Mouse (Mus musculus) small intestine, adult 2 months (tissue): Measurements from ENCODE around the gene Schip1. TPM values are rescaled to one million over a fixed set of nuclear protein-coding genes. Genes with fewer than 3 reads are reported as not detected.

Experiments
- H3K27ac ChIP-seq: fragments of 200-500 bp; 2 replicates; pipeline ENCODE4 v1.5.1; 2012; ENCODE audit warnings: low read depth, low read length, control low read depth, inconsistent platforms; ENCODE audit not compliant: insufficient read depth
- H3K27me3 ChIP-seq: fragments of 200-500 bp; 2 replicates; pipeline ENCODE4 v1.6.1; 2012; ENCODE audit warnings: mild to moderate bottlenecking, moderate library complexity, low read length, inconsistent platforms; ENCODE audit not compliant: control insufficient read depth, insufficient read depth
- H3K36me3 ChIP-seq: fragments of 200-500 bp; 2 replicates; pipeline ENCODE4 v1.6.1; 2012; ENCODE audit warnings: mild to moderate bottlenecking, low read length, control low read depth, inconsistent platforms; ENCODE audit not compliant: control insufficient read depth, insufficient read depth
- H3K4me1 ChIP-seq: fragments of 200-500 bp; 2 replicates; pipeline ENCODE4 v1.6.1; 2012; ENCODE audit warnings: low read length, inconsistent platforms, mixed read lengths; ENCODE audit not compliant: control insufficient read depth, insufficient read depth, insufficient read length
- H3K4me3 ChIP-seq: fragments of 200-500 bp; 2 replicates; pipeline ENCODE4 v1.5.1; 2012; ENCODE audit warnings: low read depth, mild to moderate bottlenecking, control low read depth, inconsistent platforms, low read length, moderate library complexity
- CTCF ChIP-seq: fragments of 200-500 bp; IDR thresholded peaks from 2 replicates; pipeline ENCODE4 v1.5.1; 2012; ENCODE audit warnings: low read depth, mild to moderate bottlenecking, control low read depth, inconsistent platforms, low read length, moderate library complexity, mixed read lengths; ENCODE audit not compliant: insufficient replicate concordance, insufficient read length; ENCODE audit errors: extremely low read depth
- POLR2A ChIP-seq: fragments of 200-500 bp; IDR thresholded peaks from 2 replicates; pipeline ENCODE4 v1.6.1; 2012; ENCODE audit warnings: low read depth, mild to moderate bottlenecking, control low read depth, inconsistent platforms, low read length, moderate library complexity
- WGBS: fragments of 180-500 bp; shearing (Covaris S2); methylation state at CpG from one replicate; pipeline ENCODE4 v1.1.7; 2018; 5-methylcytosine and 5-hydroxymethylcytosine counted together
- polyA plus RNA-seq: library from polyadenylated mRNA; depleted of rRNA; stranded (reverse); fragments of >200 nt; gene quantifications from 2 replicates; pipeline ENCODE4 v1.2.3, GENCODE M21; 2012; rRNA removed

Schip1 gene
- 4.3 and 5.0 TPM in 2 replicates for polyA plus RNA-seq

GRCm38 (mm10) chr3:68064731-68065130 lies at the start of gene Schip1:
TSS of gene Schip1 (plus strand) at chr3:68064802.
- TF ChIP-seq CTCF (no peak), POLR2A (no peak)
- 28% methylated on average over 12 of the region's 12 CpGs for WGBS
- H3K27me3 ChIP-seq, result no peaks in the 10 kb centered on the region

GRCm38 (mm10) chr3:68015786-68016185 lies 48.8 kb upstream of the Schip1 start:
- Histone ChIP-seq H3K4me1 (no peaks in the 10 kb centered on the region), H3K36me3 (no peaks in the 10 kb centered on the region), H3K27me3 (no peaks in the 10 kb centered on the region), H3K4me3 (no peak overlapping the region), H3K27ac (no peak overlapping the region)
- TF ChIP-seq POLR2A (no peak), CTCF (no peak)
- 76% methylated on average over 1 of the region's 1 CpGs for WGBS

More at GRCm38 (mm10) chr3:68064731-68065130, at the start of gene Schip1:
- no peaks in the 10 kb centered on the region for H3K4me1 ChIP-seq
- H3K27ac ChIP-seq, result no peak within 1 kb of the TSS
- no peak within 1 kb of the TSS for H3K4me3 ChIP-seq
- H3K36me3 ChIP-seq, result no peaks in the 10 kb centered on the region

- WGBS, result 75% methylated on average over 4 of the region's 4 CpGs
- TF ChIP-seq CTCF, result no peak
- no peak for TF ChIP-seq POLR2A
- Histone ChIP-seq H3K4me3 (no peak overlapping the region), H3K27me3 (no peaks in the 10 kb centered on the region), H3K4me1 (no peaks in the 10 kb centered on the region), H3K36me3 (no peaks in the 10 kb centered on the region), H3K27ac (no peak overlapping the region)
Observed at GRCm38 (mm10) chr3:68019401-68019800, 45.2 kb upstream of the Schip1 start.

- Histone ChIP-seq H3K4me3 (no peak overlapping the region), H3K36me3 (no peaks in the 10 kb centered on the region), H3K27me3 (no peaks in the 10 kb centered on the region), H3K4me1 (no peaks in the 10 kb centered on the region), H3K27ac (no peak overlapping the region)
- WGBS, result 44% methylated on average over 3 of the region's 3 CpGs
- TF ChIP-seq POLR2A (no peak), CTCF (no peak)
Observed at GRCm38 (mm10) chr3:68036097-68036496, 28.5 kb upstream of the Schip1 start.

- TF ChIP-seq CTCF, result no peak
- no peak for TF ChIP-seq POLR2A
Observed at GRCm38 (mm10) chr3:68042951-68043350, 21.7 kb upstream of the Schip1 start.

GRCm38 (mm10) chr3:68045475-68046416 lies 18.9 kb upstream of the Schip1 start:
- H3K4me3 ChIP-seq, result no peak overlapping the region
- WGBS, result 42% methylated on average over 9 of the region's 9 CpGs

More at GRCm38 (mm10) chr3:68042951-68043350, 21.7 kb upstream of the Schip1 start:
- H3K27ac ChIP-seq, result no peak overlapping the region
- 87% methylated on average over 2 of the region's 2 CpGs for WGBS
- H3K4me3 ChIP-seq, result no peak overlapping the region
- H3K27me3 ChIP-seq, result no peaks in the 10 kb centered on the region
- H3K36me3 ChIP-seq, result no peaks in the 10 kb centered on the region
- no peaks in the 10 kb centered on the region for H3K4me1 ChIP-seq

GRCm38 (mm10) chr3:68053538-68053937 lies 11.1 kb upstream of the Schip1 start:
- H3K4me3 ChIP-seq, result no peak overlapping the region
- peaks cover 3% of the 10 kb centered on the region; the same call in 1 of the 2 replicates for H3K4me1 ChIP-seq
- TF ChIP-seq POLR2A (no peak), CTCF (no peak)
- H3K27ac ChIP-seq, result no peak overlapping the region
- WGBS, result 50% methylated on average over 2 of the region's 2 CpGs
- H3K36me3 ChIP-seq, result no peaks in the 10 kb centered on the region
- no peaks in the 10 kb centered on the region for H3K27me3 ChIP-seq

More at GRCm38 (mm10) chr3:68045475-68046416, 18.9 kb upstream of the Schip1 start:
- no peaks in the 10 kb centered on the region for H3K4me1 ChIP-seq
- H3K36me3 ChIP-seq, result no peaks in the 10 kb centered on the region
- no peaks in the 10 kb centered on the region for H3K27me3 ChIP-seq
- H3K27ac ChIP-seq, result no peak overlapping the region
- TF ChIP-seq CTCF (no peak), POLR2A (no peak)
